Mouse (Mus musculus) stomach, postnatal 0 days (tissue): ENCODE measurements around the gene Trim33. TPM values are rescaled to one million over a fixed set of nuclear protein-coding genes. Genes with fewer than 3 reads are reported as not detected.

Experiments used
- ATAC-seq: fragments of 200-750 bp; cut with Nextera tagmentation; 2 replicates; pipeline ENCODE4 v1.8.0; 2017; ENCODE audit not compliant: low FRiP score, low TSS enrichment
- DNase-seq: peaks from one replicate; pipeline ENCODE4 v3.0.0-alpha.2; 2016; ENCODE audit warnings: low spot score
- H3K27ac ChIP-seq: fragments of 300-500 bp; sonication (generic); replicated peaks from 2 replicates; pipeline ENCODE4 v1.5.1; 2014; ENCODE audit warnings: mild to moderate bottlenecking, control low read depth
- H3K27me3 ChIP-seq: fragments of 300-500 bp; sonication (generic); 2 replicates; pipeline ENCODE4 v1.6.1; 2014; ENCODE audit warnings: low read length; ENCODE audit not compliant: control insufficient read depth, insufficient read depth
- H3K36me3 ChIP-seq: fragments of 300-500 bp; sonication (generic); 2 replicates; pipeline ENCODE4 v1.6.1; 2014; ENCODE audit warnings: low read length, mixed read lengths; ENCODE audit not compliant: control insufficient read depth, insufficient read depth
- H3K4me1 ChIP-seq: fragments of 300-500 bp; sonication (generic); replicated peaks from 2 replicates; pipeline ENCODE4 v1.6.1; 2014; ENCODE audit warnings: antibody characterized with exemption; ENCODE audit not compliant: control insufficient read depth, insufficient read depth
- H3K4me2 ChIP-seq: fragments of 300-500 bp; sonication (generic); replicated peaks from 2 replicates; pipeline ENCODE4 v1.6.1; 2014; ENCODE audit warnings: low read depth, mild to moderate bottlenecking, control low read depth, moderate library complexity
- H3K4me3 ChIP-seq: fragments of 300-500 bp; sonication (generic); 2 replicates; pipeline ENCODE4 v1.5.1; 2014; ENCODE audit warnings: low read depth, low read length, control low read depth
- H3K9ac ChIP-seq: fragments of 300-500 bp; sonication (generic); 2 replicates; pipeline ENCODE4 v1.6.1; 2014; ENCODE audit warnings: mild to moderate bottlenecking, low read length, control low read depth, mixed read lengths
- H3K9me3 ChIP-seq: fragments of 300-500 bp; sonication (generic); 2 replicates; pipeline ENCODE4 v1.6.1; 2016; ENCODE audit warnings: low read length; ENCODE audit not compliant: control insufficient read depth
- CTCF ChIP-seq: IDR thresholded peaks from 2 replicates; pipeline ENCODE4 v1.5.1; 2016; ENCODE audit warnings: antibody characterized with exemption, low read depth, mild to moderate bottlenecking, moderate library complexity
- WGBS: fragments of 180-500 bp; shearing (Covaris S2); extraction: QIAGEN DNeasy Blood & Tissue Kit; methylation state at CpG from one replicate; pipeline ENCODE4 v1.1.7; 2014; 5-methylcytosine and 5-hydroxymethylcytosine counted together
- polyA plus RNA-seq: library from polyadenylated mRNA; unstranded; fragments of >200 nt; fragmentation: Nextera tagmentation; extraction: Ambion mirVana; gene quantifications from 2 replicates; pipeline ENCODE4 v1.2.1, GENCODE M21; 2015

The Trim33 gene
- polyA plus RNA-seq, 1 experiment from 2014 or later = 7.3 TPM

DNA sequence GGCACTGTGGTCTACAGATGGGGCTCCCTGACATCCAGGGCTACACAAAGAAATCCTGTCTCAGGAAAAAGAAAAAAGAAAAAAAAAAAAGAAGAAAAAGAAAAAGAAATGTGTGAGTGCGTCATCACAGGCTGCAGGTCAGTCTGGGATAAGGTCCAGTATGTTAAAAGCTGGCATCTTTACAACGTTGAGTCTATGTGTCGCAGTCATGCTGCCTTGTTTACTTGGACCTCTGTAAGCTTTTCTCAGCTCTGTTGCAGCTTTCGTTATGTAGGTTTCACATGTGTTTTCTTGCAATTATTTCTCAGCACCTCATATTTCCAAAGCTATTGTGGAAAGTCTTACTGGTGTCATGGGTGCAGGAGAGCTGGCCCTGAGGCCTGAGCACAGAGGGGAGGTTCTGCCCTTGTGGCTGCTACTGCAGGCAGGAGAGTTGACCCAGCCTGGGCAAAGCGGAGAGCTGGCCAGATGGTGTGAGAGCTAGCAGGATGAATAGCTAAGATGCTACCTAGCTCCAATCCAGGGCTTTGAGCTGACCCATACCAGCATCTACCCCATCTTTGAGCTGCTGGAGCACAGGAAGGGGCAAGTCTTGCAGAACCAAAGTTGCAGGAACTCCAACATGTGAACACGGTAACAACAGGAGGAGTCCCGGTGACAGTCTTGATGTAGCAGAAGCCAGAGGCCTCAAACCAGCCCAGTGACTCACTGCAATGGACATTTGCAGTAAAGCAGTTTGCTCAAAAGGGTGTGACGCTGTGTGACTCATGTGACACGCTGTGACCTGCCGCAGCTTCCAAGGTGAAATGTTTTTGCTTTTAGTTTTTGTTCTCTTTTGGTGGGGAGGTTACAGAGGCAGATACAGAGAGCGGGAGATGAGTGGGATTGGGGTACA, 127.0 kb downstream of the Trim33 start:
- Histone ChIP-seq H3K36me3 (no peaks in the 10 kb centered on the region), H3K9ac (no peak overlapping the region), H3K4me1 (no peaks in the 10 kb centered on the region), H3K4me3 (no peak overlapping the region), H3K27ac (peak overlapping the region; percentile 82), H3K9me3 (no peaks in the 10 kb centered on the region), H3K27me3 (no peaks in the 10 kb centered on the region), H3K4me2 (no peak overlapping the region)
- peak; percentile 91 for ATAC-seq
- 55% methylated on average over 11 of the region's 11 CpGs for WGBS
- no peak for TF ChIP-seq CTCF
- DNase-seq = peak; percentile 54

Other genes starting within 250 kb of the Trim33 start
- 47.6 and 47.9 TPM in 2 replicates for gene Nras, start 221.0 kb upstream of the Trim33 start, polyA plus RNA-seq
- gene Ampd1, start 205.3 kb upstream of the Trim33 start, polyA plus RNA-seq = 0.19 and 0.28 TPM in 2 replicates
- 5.6 and 6.8 TPM in 2 replicates for gene Dennd2c, start 176.7 kb upstream of the Trim33 start, polyA plus RNA-seq
- gene Bcas2, start 107.6 kb upstream of the Trim33 start, polyA plus RNA-seq = 104 and 109 TPM in 2 replicates